Mouse (Mus musculus) embryonic stem cell, embryonic (primary cell): ENCODE data around the gene Tmem186.

Experiments used
- CTCF ChIA-PET, 4 experiments: fragments of 300-600 bp in 2 of 4; fragments of 350-600 bp in 2 of 4; sonication (Branson Sonifier 250); formaldehyde crosslinking; loops; one replicate each; lab custom pipeline; 2022; ENCODE audit warnings: inconsistent platforms in 2 of 4; lab: Charles Lee
- POLR2A ChIA-PET, 4 experiments: fragments of 300-600 bp in 2 of 4; fragments of 350-600 bp in 2 of 4; sonication (Branson Sonifier 250); formaldehyde crosslinking; loops; one replicate each; lab custom pipeline; 2022; ENCODE audit warnings: antibody characterized with exemption in 4 of 4, inconsistent platforms in 1 of 4; lab: Charles Lee

Gene Tmem186

GRCm38 (mm10) chr16:8655108-8655507 is 17.6 kb upstream of the Tmem186 start:
- ChIA-PET POLR2A (interaction anchor here (0.6 to 15.7 kb wide), 13 partner anchors 7 to 258 kb away, joined by 3 to 184 read pairs (median 6); partner anchors contain the start of gene Carhsp1 (in 3 of the 4)), CTCF (interaction anchor here in 3 of 4 experiments (0.6 to 2.5 kb wide), 5 partner anchors 11 to 27 kb away, joined by 3 to 10 read pairs (median 4); partner anchors contain the start of gene Carhsp1 (in 1 of the 3))

GRCm38 (mm10) chr16:8650007-8650406 is 12.5 kb upstream of the Tmem186 start:
- POLR2A ChIA-PET, result interaction anchor here in 2 of 4 experiments (0.9 to 15.7 kb wide), 4 partner anchors 9 to 66 kb away, joined by 3 to 184 read pairs (median 4); partner anchors contain the start of gene Carhsp1 (in 1 of the 2)
- CTCF ChIA-PET, result interaction anchor here in 1 of 4 experiments (0.5 kb wide), 1 partner anchor 156 kb away, joined by 3 read pairs; no protein-coding TSS in a partner anchor

- POLR2A ChIA-PET, result interaction anchor here (0.6 to 4.0 kb wide), 17 partner anchors 8 to 191 kb away, joined by 3 to 24 read pairs (median 5); partner anchors contain the start of gene Carhsp1 (in 3 of the 4)
- CTCF ChIA-PET, result interaction anchor here in 1 of 4 experiments (1.4 kb wide), 1 partner anchor 11 kb away, joined by 5 read pairs; no protein-coding TSS in a partner anchor
These were observed 8.0 kb upstream of the Tmem186 start for GRCm38 (mm10) chr16:8645546-8645945.

DNA sequence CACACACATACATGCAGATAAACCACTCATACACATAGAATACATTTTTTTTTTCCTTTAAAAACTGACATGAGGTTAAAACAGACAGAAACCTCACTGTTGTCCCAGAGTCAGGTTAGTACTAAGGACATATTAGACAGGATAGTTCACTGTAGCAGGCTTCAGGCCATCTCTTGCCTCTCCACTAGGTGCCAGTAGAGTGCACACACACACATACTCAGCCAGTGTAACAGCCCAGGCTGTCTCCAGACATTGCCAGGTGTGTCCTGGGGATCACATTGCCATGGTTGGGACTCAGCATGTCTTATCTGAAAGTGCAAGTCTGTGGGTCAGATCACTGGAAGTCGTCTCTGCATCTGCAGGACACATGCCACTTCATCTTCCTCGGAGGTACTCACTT is 6.3 kb upstream of the Tmem186 start:
- POLR2A ChIA-PET, result interaction anchor here in 3 of 4 experiments (0.5 to 4.0 kb wide), 6 partner anchors 24 to 154 kb away, joined by 3 to 24 read pairs (median 6); partner anchors contain the start of genes Carhsp1 (in 2 of the 3) and Abat (in 1 of the 3)
- CTCF ChIA-PET, result interaction anchor here in 3 of 4 experiments (0.6 to 1.2 kb wide), 5 partner anchors 24 to 259 kb away, joined by 3 to 6 read pairs (median 4); partner anchors contain the start of gene Carhsp1 (in 3 of the 3)

DNA sequence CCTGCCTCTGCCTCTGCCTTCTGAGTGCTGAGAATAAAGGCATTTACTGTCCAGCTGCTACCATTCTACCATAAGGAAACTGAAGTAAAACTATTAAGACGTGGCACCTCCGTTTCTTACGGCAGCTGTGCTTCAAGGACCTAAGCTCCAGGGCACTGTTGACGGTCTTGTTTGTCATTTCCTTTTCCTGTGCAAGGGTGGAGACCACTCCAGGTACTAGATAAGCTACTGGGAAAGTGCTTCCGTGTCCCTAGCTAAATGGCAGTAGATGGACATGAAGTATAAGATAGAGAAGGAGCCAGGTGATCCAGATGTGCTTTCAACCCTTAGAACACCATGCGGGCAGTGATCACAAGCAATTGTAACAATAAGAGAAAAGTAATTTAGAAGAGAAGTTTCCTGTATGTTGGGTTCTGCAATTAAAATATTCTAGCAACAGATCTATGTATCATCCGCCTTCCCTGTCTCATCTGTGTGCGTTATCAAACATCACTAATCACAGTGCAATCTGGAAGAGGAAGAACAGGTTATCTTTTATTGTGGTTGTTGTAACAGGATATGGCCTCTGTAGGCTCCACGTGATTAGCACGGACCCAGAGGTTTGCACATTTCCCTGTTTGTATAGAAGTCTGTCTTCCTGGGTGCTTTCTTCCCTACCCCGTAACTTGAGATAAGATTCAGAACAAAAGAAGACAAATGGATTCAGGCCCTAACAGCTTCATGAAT is 2.1 kb upstream of the Tmem186 start:
- ChIA-PET CTCF (no interaction called here), POLR2A (interaction anchor here in 3 of 4 experiments (0.6 to 4.9 kb wide), 15 partner anchors 12 to 124 kb away, joined by 3 to 31 read pairs (median 4); partner anchors contain the start of gene Carhsp1 (in 3 of the 3))

DNA sequence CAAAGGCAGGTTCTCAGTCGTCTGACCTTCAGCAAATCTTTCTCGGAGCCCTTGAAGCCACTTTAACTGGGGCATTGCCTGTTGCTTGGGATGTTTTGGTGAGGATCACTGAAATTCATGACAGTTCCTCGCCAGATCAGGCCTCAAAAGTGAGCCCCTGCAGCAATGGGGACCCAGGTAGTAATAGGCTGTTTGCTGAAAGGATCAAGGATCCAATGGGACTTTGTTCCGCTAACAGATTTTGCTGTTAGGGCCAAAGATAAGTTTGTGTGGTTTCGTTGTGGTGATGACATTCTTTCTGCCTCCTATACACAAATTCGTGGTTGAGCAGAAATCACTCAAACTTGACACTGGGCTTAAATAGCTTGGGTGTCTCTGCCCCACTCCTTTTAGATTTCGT is 619 bp upstream of the Tmem186 start:
- ChIA-PET CTCF (no interaction called here), POLR2A (interaction anchor here in 2 of 4 experiments (1.4 to 4.9 kb wide), 2 partner anchors 13 to 34 kb away, joined by 3 to 31 read pairs; partner anchors contain the start of gene Carhsp1 (in 1 of the 2))

- POLR2A ChIA-PET, result interaction anchor here (0.6 to 2.0 kb wide), 37 partner anchors 9 to 228 kb away, joined by 3 to 17 read pairs (median 4); partner anchors contain the start of genes Carhsp1 (in 3 of the 4) and Mettl22 (in 1 of the 4)
These were observed 670 bp downstream of the Tmem186 start for GRCm38 (mm10) chr16:8636867-8637216.

DNA sequence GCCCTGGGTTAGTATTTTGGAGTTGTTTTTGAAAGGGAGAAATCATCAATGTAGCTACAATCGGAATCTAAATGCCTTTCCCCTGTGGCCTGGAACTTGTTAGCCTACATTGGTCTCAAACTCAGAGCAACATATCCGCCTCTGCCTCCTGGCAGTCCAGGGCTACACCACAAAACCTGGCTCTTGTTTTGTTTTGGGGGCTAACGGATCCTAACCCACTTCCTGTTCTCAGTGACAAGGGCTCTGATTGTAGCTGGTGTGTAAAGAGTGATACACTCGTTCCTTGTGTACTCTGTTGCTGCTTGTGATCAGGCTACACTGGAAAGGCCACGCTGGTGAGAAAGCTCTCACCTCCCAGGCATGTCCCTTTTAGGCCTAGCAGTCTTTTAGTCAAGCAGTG is 6.1 kb downstream of the Tmem186 start:
- ChIA-PET POLR2A (interaction anchor here in 1 of 4 experiments (1.1 to 2.0 kb wide), 4 partner anchors 9 to 140 kb away, joined by 3 to 5 read pairs (median 4); no protein-coding TSS in a partner anchor), CTCF (interaction anchor here in 1 of 4 experiments (0.6 kb wide), 1 partner anchor 1989 kb away, joined by 3 read pairs; no protein-coding TSS in a partner anchor)

More at GRCm38 (mm10) chr16:8636867-8637216, 670 bp downstream of the Tmem186 start:
- CTCF ChIA-PET, result interaction anchor here in 2 of 4 experiments (0.7 to 1.1 kb wide), 2 partner anchors 19 to 35 kb away, joined by 3 to 5 read pairs; partner anchors contain the start of gene Carhsp1 (in 1 of the 2)

DNA sequence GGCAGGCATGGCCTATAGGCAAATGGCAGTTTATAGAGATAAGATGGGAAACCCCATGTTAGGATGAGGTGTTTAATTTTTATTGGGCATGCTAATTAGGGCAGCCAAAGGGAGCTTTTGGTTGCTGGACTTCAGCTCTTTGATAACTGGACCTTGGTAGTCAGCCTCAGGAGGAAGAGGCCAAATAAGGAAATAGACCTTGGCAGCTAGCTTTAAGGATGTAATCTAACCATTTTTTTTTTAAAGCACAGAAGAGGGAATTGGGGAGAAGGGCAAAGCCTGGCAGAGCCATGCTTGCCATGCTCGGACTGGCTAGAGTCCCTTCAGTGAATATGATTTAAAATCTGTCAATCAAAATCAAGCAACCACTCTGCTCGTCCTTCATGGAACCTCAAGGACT is 7.1 kb downstream of the Tmem186 start:
- ChIA-PET CTCF (no interaction called here), POLR2A (interaction anchor here in 3 of 4 experiments (0.6 to 1.4 kb wide), 4 partner anchors 22 to 432 kb away, joined by 3 to 5 read pairs (median 4); partner anchors contain the start of gene Carhsp1 (in 1 of the 3))

GRCm38 (mm10) chr16:8620315-8621115 is 17.0 kb downstream of the Tmem186 start:
- POLR2A ChIA-PET, result interaction anchor here in 1 of 4 experiments (0.8 kb wide), 1 partner anchor 20 kb away, joined by 3 read pairs; no protein-coding TSS in a partner anchor

GRCm38 (mm10) chr16:8619659-8620314 is 17.7 kb downstream of the Tmem186 start:
- ChIA-PET CTCF (interaction anchor here in 1 of 4 experiments (0.7 kb wide), 1 partner anchor 142 kb away, joined by 4 read pairs; no protein-coding TSS in a partner anchor), POLR2A (interaction anchor here in 1 of 4 experiments (1.1 kb wide), 1 partner anchor 66 kb away, joined by 3 read pairs; no protein-coding TSS in a partner anchor)

More at GRCm38 (mm10) chr16:8620315-8621115, 17.0 kb downstream of the Tmem186 start:
- CTCF ChIA-PET, result interaction anchor here in 1 of 4 experiments (0.7 kb wide), 1 partner anchor 143 kb away, joined by 4 read pairs; no protein-coding TSS in a partner anchor

GRCm38 (mm10) chr16:8613447-8613846 is 24.1 kb downstream of the Tmem186 start:
- ChIA-PET POLR2A (interaction anchor here in 2 of 4 experiments (1.2 to 1.3 kb wide), 2 partner anchors 21 to 57 kb away, joined by 4 to 5 read pairs; no protein-coding TSS in a partner anchor), CTCF (interaction anchor here in 1 of 4 experiments (0.6 kb wide), 1 partner anchor 33 kb away, joined by 9 read pairs; no protein-coding TSS in a partner anchor)

DNA sequence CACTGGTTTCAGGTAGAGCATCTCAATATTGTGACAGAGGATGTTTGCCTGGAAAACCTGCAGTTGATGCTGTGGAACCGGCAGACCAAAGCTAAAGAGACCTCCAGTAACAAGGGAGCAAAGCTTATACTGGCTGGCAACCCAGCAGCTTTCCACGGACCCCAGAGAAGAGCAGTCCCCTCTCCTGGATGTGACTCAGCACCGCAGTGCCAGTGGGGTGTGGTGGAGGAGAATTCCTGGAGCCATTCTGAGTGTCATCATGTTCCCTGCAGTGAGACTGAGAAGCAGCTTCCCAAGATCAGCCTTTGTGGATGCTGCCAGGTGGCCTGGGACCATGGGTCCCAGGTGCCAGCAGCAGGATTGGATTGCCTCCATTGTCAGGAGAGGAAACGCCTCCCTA is 24.5 kb downstream of the Tmem186 start:
- ChIA-PET CTCF (interaction anchor here in 1 of 4 experiments (0.6 kb wide), 1 partner anchor 32 kb away, joined by 9 read pairs; no protein-coding TSS in a partner anchor), POLR2A (interaction anchor here in 3 of 4 experiments (0.9 to 1.3 kb wide), 3 partner anchors 22 to 57 kb away, joined by 3 to 5 read pairs (median 4); partner anchors contain the start of genes Pmm2 (in 1 of the 3) and Tmem186 (in 1 of the 3))

GRCm38 (mm10) chr16:8612214-8613005 is 25.1 kb downstream of the Tmem186 start:
- POLR2A ChIA-PET, result interaction anchor here in 3 of 4 experiments (0.9 to 1.3 kb wide), 3 partner anchors 22 to 58 kb away, joined by 3 to 5 read pairs (median 4); partner anchors contain the start of genes Pmm2 (in 1 of the 3) and Tmem186 (in 1 of the 3)
- CTCF ChIA-PET, result interaction anchor here in 2 of 4 experiments (0.6 kb wide), 2 partner anchors 32 to 191 kb away, joined by 3 to 9 read pairs; no protein-coding TSS in a partner anchor

GRCm38 (mm10) chr16:8610397-8610796 is 27.1 kb downstream of the Tmem186 start:
- CTCF ChIA-PET, result no interaction called here
- POLR2A ChIA-PET, result interaction anchor here in 3 of 4 experiments (1.0 to 1.5 kb wide), 3 partner anchors 9 to 77 kb away, joined by 3 to 4 read pairs (median 3); partner anchors contain the start of gene Carhsp1 (in 1 of the 3)
